Mouse (Mus musculus) erythroblast, embryonic 14.5 days (primary cell): ENCODE results near the gene Ccdc40.

Experiments
- GATA1 ChIP-seq: IDR thresholded peaks from 2 replicates; pipeline ENCODE4 v1.6.1; 2012; ENCODE audit warnings: low read length, inconsistent platforms, mixed read lengths
- TAL1 ChIP-seq: IDR thresholded peaks from 3 replicates; pipeline ENCODE4 v1.6.1; 2012; ENCODE audit warnings: low read length, inconsistent platforms, mixed read lengths

DNA sequence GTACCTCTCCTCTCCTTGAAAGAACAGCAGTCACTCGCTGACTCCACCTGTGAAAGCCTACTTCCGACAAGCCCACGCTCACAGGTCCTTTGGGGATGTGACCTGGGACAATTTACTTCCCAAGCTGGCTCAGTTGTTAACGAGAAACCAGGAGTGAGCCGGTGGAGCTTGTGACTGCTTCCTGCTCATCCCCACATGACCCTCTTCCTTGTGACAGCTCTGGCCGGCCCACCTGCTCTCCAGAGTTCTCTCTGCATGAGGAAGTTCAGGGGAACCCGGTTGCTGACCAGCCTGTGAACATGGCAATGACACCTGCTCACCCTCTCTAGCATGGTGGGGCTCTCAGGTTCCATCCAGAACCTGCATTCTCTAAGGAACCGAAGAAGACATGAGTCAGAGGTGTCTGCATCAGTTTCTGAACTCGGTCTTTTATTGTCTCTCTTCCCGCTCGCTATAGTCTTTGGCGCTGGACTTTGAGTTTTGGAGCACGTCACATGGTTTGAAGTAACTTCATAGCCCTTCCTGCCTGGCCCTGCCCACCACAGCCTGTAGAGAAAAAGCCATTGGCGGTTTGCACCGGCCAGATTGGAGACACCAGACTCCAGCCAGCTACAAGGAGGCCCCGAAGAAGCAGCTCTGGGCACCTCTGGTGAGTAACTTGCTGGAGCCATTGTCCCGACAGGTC lies 86.0 kb downstream of the Ccdc40 start:
- no peak for TF ChIP-seq TAL1
- no peak for TF ChIP-seq GATA1
